Mouse (Mus musculus): ENCODE measurements at regions not wholly inside any gene's neighbourhood (a gene's known extent, or its start where the extent isn't known, plus 50 kb on each side); places are given as distances from the start of the nearest gene placed in this dataset.

DNA sequence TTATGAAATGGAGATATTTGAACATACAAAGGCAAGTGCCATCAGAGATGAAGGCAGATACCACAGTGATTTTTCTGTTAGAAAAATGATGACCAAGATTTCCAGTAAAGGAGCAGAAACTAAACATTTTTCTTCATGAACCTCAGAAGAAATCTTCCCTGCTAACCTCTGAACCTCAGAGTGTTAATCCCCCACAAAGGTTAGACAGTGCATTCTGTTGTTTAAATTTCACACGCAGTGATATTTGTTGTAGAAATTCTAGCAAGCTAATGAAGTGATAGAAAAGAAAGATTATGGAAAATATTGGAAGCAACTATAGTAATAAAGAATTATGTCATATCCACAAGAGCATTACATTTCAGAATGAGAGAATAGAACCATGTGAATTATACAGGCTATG, 488.8 kb upstream of the Cdh6 start:
- H3K36me3 ChIP-seq (ENCODE audit: control insufficient read depth, insufficient read depth), result no peaks in the 10 kb centered on the region
- ATAC-seq, result no peak
- H3K4me1 ChIP-seq (replicated peaks; ENCODE audit: control insufficient read depth, insufficient read depth, low read length), result no peaks in the 10 kb centered on the region
- WGBS, result 74% methylated on average over 1 of the region's 1 CpGs
- no peak overlapping the region for H3K4me3 ChIP-seq (ENCODE audit: low read depth, low read length)
- H3K27ac ChIP-seq (ENCODE audit: low read depth, low read length), result no peak overlapping the region
- H3K27me3 ChIP-seq (replicated peaks; ENCODE audit: control insufficient read depth, insufficient read depth, low read length), result no peaks in the 10 kb centered on the region
- no peak for TF ChIP-seq CTCF (IDR thresholded peaks at IDR 0.05; ENCODE audit: low read depth)
- no peak overlapping the region for H3K9ac ChIP-seq (ENCODE audit: low read depth, low read length)
- H3K9me3 ChIP-seq (ENCODE audit: control insufficient read depth), result no peaks in the 10 kb centered on the region
- no peak overlapping the region for H3K4me2 ChIP-seq (replicated peaks; ENCODE audit: low read depth)

DNA sequence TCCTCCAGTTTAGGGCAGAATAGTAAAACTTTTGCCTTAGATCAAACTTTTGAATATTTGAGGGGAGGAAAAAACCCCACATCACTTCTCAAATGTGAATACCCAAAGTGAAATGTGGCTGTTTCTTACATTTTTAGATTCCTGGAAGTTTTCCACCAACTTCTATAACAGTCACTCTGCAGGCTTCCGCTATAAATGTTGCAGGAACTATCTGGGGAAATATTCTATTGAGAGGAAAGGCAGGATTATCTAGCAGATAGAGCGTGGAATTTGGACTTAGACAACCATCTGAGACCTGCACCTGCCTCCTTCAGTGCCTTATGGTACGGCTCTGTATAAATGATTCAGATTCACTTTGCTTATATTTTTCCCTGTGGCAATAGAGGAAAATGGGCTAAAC, 481.6 kb upstream of the Cdh6 start:
- 52% methylated on average over 3 of the region's 3 CpGs for WGBS
- no peaks in the 10 kb centered on the region for H3K27me3 ChIP-seq (replicated peaks; ENCODE audit: control insufficient read depth, insufficient read depth, low read length)
- no peak overlapping the region for H3K4me3 ChIP-seq (ENCODE audit: low read depth, low read length)
- H3K36me3 ChIP-seq (ENCODE audit: control insufficient read depth, insufficient read depth), result no peaks in the 10 kb centered on the region
- no peak for TF ChIP-seq CTCF (IDR thresholded peaks at IDR 0.05; ENCODE audit: low read depth)
- H3K4me2 ChIP-seq (replicated peaks; ENCODE audit: low read depth), result no peak overlapping the region
- no peak overlapping the region for H3K9ac ChIP-seq (ENCODE audit: low read depth, low read length)
- no peak for ATAC-seq
- H3K9me3 ChIP-seq (ENCODE audit: control insufficient read depth), result no peaks in the 10 kb centered on the region
- H3K27ac ChIP-seq (ENCODE audit: low read depth, low read length), result no peak overlapping the region
- no peaks in the 10 kb centered on the region for H3K4me1 ChIP-seq (replicated peaks; ENCODE audit: control insufficient read depth, insufficient read depth, low read length)

DNA sequence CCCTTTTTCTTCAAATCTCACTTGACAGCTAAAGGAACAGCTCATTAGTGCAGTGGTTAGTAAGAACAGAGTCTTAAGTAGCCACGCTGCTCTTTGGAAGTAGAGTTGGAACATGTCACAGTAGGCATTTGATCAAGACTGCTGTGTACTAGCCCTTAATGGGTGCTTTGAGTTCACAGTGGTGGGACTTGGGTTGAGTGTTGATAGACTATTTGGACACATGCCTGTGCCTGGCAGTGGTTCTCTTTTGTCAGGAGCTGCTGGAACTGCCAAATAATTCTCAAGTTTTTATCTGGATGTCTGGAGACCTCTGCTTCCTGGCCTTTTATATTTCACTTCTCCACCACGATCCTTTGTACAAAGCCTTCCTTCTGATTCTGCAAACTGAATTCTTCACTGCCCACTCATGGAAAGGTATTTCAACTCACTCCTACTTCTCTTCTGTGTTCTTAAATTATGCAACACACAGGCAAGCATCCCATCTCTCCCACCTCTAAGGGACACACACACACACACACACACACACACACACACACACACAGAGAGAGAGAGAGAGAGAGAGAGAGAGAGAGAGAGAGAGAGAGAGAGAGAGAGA, 462.0 kb upstream of the Cdh6 start:
- no peak for ATAC-seq
- no peaks in the 10 kb centered on the region for H3K9me3 ChIP-seq (ENCODE audit: control insufficient read depth)
- no peaks in the 10 kb centered on the region for H3K4me1 ChIP-seq (replicated peaks; ENCODE audit: control insufficient read depth, insufficient read depth, low read length)
- no peaks in the 10 kb centered on the region for H3K36me3 ChIP-seq (ENCODE audit: control insufficient read depth, insufficient read depth)
- H3K4me3 ChIP-seq (ENCODE audit: low read depth, low read length), result no peak overlapping the region
- no peaks in the 10 kb centered on the region for H3K27me3 ChIP-seq (replicated peaks; ENCODE audit: control insufficient read depth, insufficient read depth, low read length)
- TF ChIP-seq CTCF (IDR thresholded peaks at IDR 0.05; ENCODE audit: low read depth), result no peak
- no peak overlapping the region for H3K27ac ChIP-seq (ENCODE audit: low read depth, low read length)
- no peak overlapping the region for H3K4me2 ChIP-seq (replicated peaks; ENCODE audit: low read depth)
- H3K9ac ChIP-seq (ENCODE audit: low read depth, low read length), result no peak overlapping the region
- 74% methylated on average over 2 of the region's 2 CpGs for WGBS

DNA sequence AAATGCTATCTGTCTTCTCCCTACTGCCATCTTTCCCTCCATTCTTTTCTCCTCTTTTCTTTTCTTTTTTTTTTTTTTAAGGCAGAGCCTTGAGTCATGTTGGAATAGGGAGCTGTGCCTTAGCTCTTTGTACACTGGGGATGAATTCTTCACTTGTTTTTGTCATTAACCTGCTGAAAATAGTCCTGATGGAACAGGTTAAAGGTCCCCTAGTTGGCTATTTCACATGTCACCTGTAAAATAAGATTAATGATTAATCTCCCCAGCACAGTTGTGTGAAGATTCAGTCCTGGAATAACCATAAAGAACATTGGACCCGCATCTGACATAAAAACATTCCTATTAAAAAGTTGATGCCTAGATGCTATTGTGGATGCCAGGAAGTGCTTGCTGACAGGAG, 428.7 kb upstream of the Cdh6 start:
- H3K4me2 ChIP-seq (replicated peaks; ENCODE audit: low read depth), result no peak overlapping the region
- WGBS, result 66% methylated on average over 1 of the region's 1 CpGs
- H3K9me3 ChIP-seq (ENCODE audit: control insufficient read depth), result no peaks in the 10 kb centered on the region
- no peak for TF ChIP-seq CTCF (IDR thresholded peaks at IDR 0.05; ENCODE audit: low read depth)
- 0 out of 2 replicates have a peak, but pooled peaks have one; percentile 22 for ATAC-seq
- H3K27me3 ChIP-seq (replicated peaks; ENCODE audit: control insufficient read depth, insufficient read depth, low read length), result no peaks in the 10 kb centered on the region
- H3K27ac ChIP-seq (ENCODE audit: low read depth, low read length), result no peak overlapping the region
- no peaks in the 10 kb centered on the region for H3K36me3 ChIP-seq (ENCODE audit: control insufficient read depth, insufficient read depth)
- no peak overlapping the region for H3K4me3 ChIP-seq (ENCODE audit: low read depth, low read length)
- no peaks in the 10 kb centered on the region for H3K4me1 ChIP-seq (replicated peaks; ENCODE audit: control insufficient read depth, insufficient read depth, low read length)
- H3K9ac ChIP-seq (ENCODE audit: low read depth, low read length), result no peak overlapping the region

DNA sequence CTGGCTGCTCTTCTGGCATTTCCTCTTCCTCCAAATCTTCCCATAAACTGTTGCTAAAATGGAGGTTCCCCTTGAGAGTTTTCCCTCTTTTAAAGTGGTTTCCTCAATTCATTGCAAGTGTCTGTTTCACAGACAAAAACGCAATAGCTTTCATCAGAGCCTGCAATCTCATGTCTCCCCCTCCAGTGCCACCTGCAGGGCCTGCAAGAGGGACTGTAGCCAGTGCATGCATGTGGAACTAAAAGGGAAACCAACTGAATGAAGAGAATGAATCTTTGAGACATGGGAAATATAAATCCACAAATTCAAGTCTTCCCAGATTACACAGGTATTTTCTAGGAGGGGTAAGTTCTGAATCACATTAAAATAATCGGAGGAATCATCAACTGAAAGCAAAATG, 424.4 kb upstream of the Cdh6 start:
- H3K9ac ChIP-seq (ENCODE audit: low read depth, low read length), result no peak overlapping the region
- no peak overlapping the region for H3K27ac ChIP-seq (ENCODE audit: low read depth, low read length)
- WGBS, result 68% methylated on average over 2 of the region's 2 CpGs
- no peak overlapping the region for H3K4me2 ChIP-seq (replicated peaks; ENCODE audit: low read depth)
- H3K27me3 ChIP-seq (replicated peaks; ENCODE audit: control insufficient read depth, insufficient read depth, low read length), result no peaks in the 10 kb centered on the region
- no peak overlapping the region for H3K4me3 ChIP-seq (ENCODE audit: low read depth, low read length)
- ATAC-seq, result no peak
- H3K9me3 ChIP-seq (ENCODE audit: control insufficient read depth), result no peaks in the 10 kb centered on the region
- no peak for TF ChIP-seq CTCF (IDR thresholded peaks at IDR 0.05; ENCODE audit: low read depth)
- no peaks in the 10 kb centered on the region for H3K4me1 ChIP-seq (replicated peaks; ENCODE audit: control insufficient read depth, insufficient read depth, low read length)
- H3K36me3 ChIP-seq (ENCODE audit: control insufficient read depth, insufficient read depth), result no peaks in the 10 kb centered on the region

DNA sequence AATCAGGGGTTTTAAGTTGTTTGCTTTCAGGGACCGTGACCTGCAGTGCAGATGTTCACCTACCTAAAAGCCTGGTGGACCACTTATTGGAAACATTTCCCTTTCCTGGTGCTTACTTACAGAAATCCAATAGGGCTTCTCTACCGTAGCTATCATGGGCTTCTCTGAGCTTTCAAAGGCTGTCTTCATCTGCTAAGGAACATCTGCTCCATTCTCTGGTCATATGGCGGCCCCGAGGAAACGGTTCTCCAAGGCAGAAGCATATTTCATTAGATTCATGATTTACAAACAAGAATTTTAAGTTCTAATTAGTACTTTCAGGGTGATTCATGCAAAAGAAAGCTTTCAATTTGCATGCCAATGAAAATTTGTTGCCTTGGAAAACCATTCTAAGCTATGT, 420.3 kb upstream of the Cdh6 start:
- H3K9ac ChIP-seq (ENCODE audit: low read depth, low read length), result no peak overlapping the region
- H3K4me1 ChIP-seq (replicated peaks; ENCODE audit: control insufficient read depth, insufficient read depth, low read length), result no peaks in the 10 kb centered on the region
- no peak for TF ChIP-seq CTCF (IDR thresholded peaks at IDR 0.05; ENCODE audit: low read depth)
- no peak overlapping the region for H3K4me2 ChIP-seq (replicated peaks; ENCODE audit: low read depth)
- ATAC-seq, result no peak
- H3K27me3 ChIP-seq (replicated peaks; ENCODE audit: control insufficient read depth, insufficient read depth, low read length), result no peaks in the 10 kb centered on the region
- H3K27ac ChIP-seq (ENCODE audit: low read depth, low read length), result no peak overlapping the region
- no peak overlapping the region for H3K4me3 ChIP-seq (ENCODE audit: low read depth, low read length)
- no peaks in the 10 kb centered on the region for H3K9me3 ChIP-seq (ENCODE audit: control insufficient read depth)
- WGBS, result 85% methylated on average over 5 of the region's 5 CpGs
- no peaks in the 10 kb centered on the region for H3K36me3 ChIP-seq (ENCODE audit: control insufficient read depth, insufficient read depth)

DNA sequence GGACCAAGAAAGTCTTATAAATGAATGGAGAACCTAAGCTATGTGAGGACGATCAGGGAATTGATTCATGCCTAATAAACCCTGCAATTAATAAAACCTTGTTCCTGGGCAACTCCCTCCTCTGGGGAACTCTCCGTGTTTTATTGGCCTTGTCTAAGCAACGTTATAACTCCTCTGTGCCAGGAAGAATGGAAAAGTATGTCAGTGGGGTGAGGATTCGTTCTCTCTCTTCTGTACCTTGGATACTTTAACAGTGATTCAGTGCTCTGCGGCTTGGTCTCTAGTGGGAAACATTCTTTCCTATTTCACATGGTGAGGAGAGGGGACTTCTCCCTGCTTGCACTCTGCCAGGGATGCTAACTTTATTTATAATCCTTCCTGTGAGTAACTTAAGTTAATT, 417.4 kb upstream of the Cdh6 start:
- Histone ChIP-seq H3K4me2 (replicated peaks; ENCODE audit: low read depth) (no peak overlapping the region), H3K9me3 (ENCODE audit: control insufficient read depth) (no peaks in the 10 kb centered on the region), H3K27me3 (replicated peaks; ENCODE audit: control insufficient read depth, insufficient read depth, low read length) (no peaks in the 10 kb centered on the region), H3K27ac (ENCODE audit: low read depth, low read length) (no peak overlapping the region), H3K9ac (ENCODE audit: low read depth, low read length) (no peak overlapping the region), H3K4me3 (ENCODE audit: low read depth, low read length) (no peak overlapping the region), H3K36me3 (ENCODE audit: control insufficient read depth, insufficient read depth) (no peaks in the 10 kb centered on the region), H3K4me1 (replicated peaks; ENCODE audit: control insufficient read depth, insufficient read depth, low read length) (no peaks in the 10 kb centered on the region)
- ATAC-seq, result no peak
- no peak for TF ChIP-seq CTCF (IDR thresholded peaks at IDR 0.05; ENCODE audit: low read depth)
- WGBS, result 46% methylated on average over 5 of the region's 5 CpGs
